Comparison of ENCODE assay signal across 24 mouse cellular contexts in the genomic region with DNA sequence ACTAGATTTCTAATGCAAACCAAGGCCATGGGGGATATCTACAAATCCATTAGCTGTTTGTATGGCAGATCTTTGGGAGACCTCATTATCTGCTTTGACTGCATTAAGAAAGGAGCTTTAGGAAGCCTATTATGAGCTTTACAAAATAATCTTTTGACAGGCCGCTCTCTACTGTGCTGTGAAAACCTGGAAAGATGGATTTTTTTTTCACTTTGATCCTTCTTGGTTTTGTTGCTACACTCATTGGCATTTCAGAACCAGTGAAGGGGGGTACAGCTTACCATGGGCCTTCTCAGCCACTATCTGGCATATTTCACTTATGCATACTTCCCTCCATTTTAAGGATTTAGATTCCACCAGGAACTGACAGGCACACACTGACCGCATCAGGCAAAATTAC.
DNase-seq lines count a peak whose midpoint lies in the region; ATAC-seq and TF ChIP-seq lines count a peak whose summit lies in the region.
"Had no signal": no experiment of that assay in that cellular context is flagged by ENCODE, and none has a peak within 500 bp of the region (broad histone marks: within the 10 kb centered on the region; RNA-seq: fewer than 3 reads in every experiment).

No protein-coding gene starts in this region.

- H3K27me3 ChIP-seq in forebrain, embryonic 11.5 days (ENCODE audit: control insufficient read depth, insufficient read depth, low read length): no peaks in the 10 kb centered on the region
- no peaks in the 10 kb centered on the region for H3K27me3 ChIP-seq in forebrain, embryonic 13.5 days
- no peaks in the 10 kb centered on the region for H3K27me3 ChIP-seq in midbrain, embryonic 11.5 days (ENCODE audit: control insufficient read depth, insufficient read depth, low read length)
- H3K27me3 ChIP-seq in midbrain, postnatal 0 days (ENCODE audit: insufficient read depth, low read length): no peaks in the 10 kb centered on the region
- H3K27me3 ChIP-seq in midbrain, embryonic 14.5 days (ENCODE audit: control insufficient read depth, insufficient read depth, low read length): no peaks in the 10 kb centered on the region
- no peaks in the 10 kb centered on the region for H3K27me3 ChIP-seq in midbrain, embryonic 16.5 days (ENCODE audit: control insufficient read depth, insufficient read depth, low read depth, low read length)
- H3K27me3 ChIP-seq: CH12.LX; embryonic facial prominence, embryonic 12.5 days; forebrain, embryonic 15.5 days; Patski had no signal

- 74% methylated on average over 2 of the region's 2 CpGs for WGBS in forebrain, embryonic 11.5 days
- 53% methylated on average over 2 of the region's 2 CpGs for WGBS in forebrain, embryonic 13.5 days
- 76% methylated on average over 2 of the region's 2 CpGs for WGBS in midbrain, embryonic 11.5 days
- WGBS in midbrain, postnatal 0 days: 59% methylated on average over 2 of the region's 2 CpGs
- 56% methylated on average over 2 of the region's 2 CpGs for WGBS in midbrain, embryonic 14.5 days
- WGBS in midbrain, embryonic 16.5 days: 50% methylated on average over 2 of the region's 2 CpGs

- H3K27ac ChIP-seq in forebrain, embryonic 11.5 days (ENCODE audit: low read depth, low read length): no peak overlapping the region
- H3K27ac ChIP-seq in forebrain, embryonic 13.5 days: no peak overlapping the region
- no peak overlapping the region for H3K27ac ChIP-seq in midbrain, embryonic 11.5 days (ENCODE audit: low read depth, low read length)
- H3K27ac ChIP-seq in midbrain, postnatal 0 days (ENCODE audit: low read depth, low read length): no peak overlapping the region
- H3K27ac ChIP-seq in midbrain, embryonic 14.5 days (replicated peaks; ENCODE audit: low read depth, low read length): no peak overlapping the region
- H3K27ac ChIP-seq in midbrain, embryonic 16.5 days (ENCODE audit: low read length): no peak overlapping the region
- H3K27ac ChIP-seq: embryonic facial prominence, embryonic 10.5 days; embryonic facial prominence, embryonic 12.5 days; forebrain, embryonic 15.5 days had no signal

- no peaks in the 10 kb centered on the region for H3K9me3 ChIP-seq in forebrain, embryonic 11.5 days (ENCODE audit: control insufficient read depth, low read length)
- no peaks in the 10 kb centered on the region for H3K9me3 ChIP-seq in forebrain, embryonic 13.5 days (replicated peaks)
- H3K9me3 ChIP-seq in midbrain, embryonic 11.5 days (ENCODE audit: control insufficient read depth, low read length): no peaks in the 10 kb centered on the region
- H3K9me3 ChIP-seq in midbrain, postnatal 0 days (ENCODE audit: low read length): no peaks in the 10 kb centered on the region
- no peaks in the 10 kb centered on the region for H3K9me3 ChIP-seq in midbrain, embryonic 14.5 days (ENCODE audit: control insufficient read depth, low read length)
- H3K9me3 ChIP-seq in midbrain, embryonic 16.5 days (replicated peaks; ENCODE audit: control insufficient read depth, low read length, poor library complexity, severe bottlenecking): no peaks in the 10 kb centered on the region
- H3K9me3 ChIP-seq: embryonic facial prominence, embryonic 10.5 days; embryonic facial prominence, embryonic 12.5 days; forebrain, embryonic 15.5 days; G1E had no signal

- peak; percentile 57 for ATAC-seq in forebrain, embryonic 11.5 days (replicated peaks; ENCODE audit: low FRiP score)
- no peak for ATAC-seq in forebrain, embryonic 13.5 days
- peak; percentile 27; the same call in 1 of the 2 replicates for ATAC-seq in midbrain, embryonic 11.5 days (ENCODE audit: low FRiP score)
- ATAC-seq in midbrain, postnatal 0 days (ENCODE audit: low FRiP score): no peak
- no peak for ATAC-seq in midbrain, embryonic 14.5 days (ENCODE audit: low FRiP score, low TSS enrichment)
- ATAC-seq in midbrain, embryonic 16.5 days: no peak; the same call in 1 of the 2 replicates
- ATAC-seq: activated CD4-positive, CD25-positive, alpha-beta regulatory T cell, adult 4 months; CD4-positive, CD25-positive, alpha-beta regulatory T cell, adult 4 months; forebrain, embryonic 15.5 days; forebrain, postnatal 0 days; Patski had no signal

- H3K36me3 ChIP-seq in forebrain, embryonic 11.5 days (ENCODE audit: control insufficient read depth, insufficient read depth, low read length): no peaks in the 10 kb centered on the region
- H3K36me3 ChIP-seq in forebrain, embryonic 13.5 days (ENCODE audit: poor library complexity, severe bottlenecking): no peaks in the 10 kb centered on the region
- H3K36me3 ChIP-seq in midbrain, embryonic 11.5 days (ENCODE audit: control insufficient read depth, insufficient read depth, low read length): no peaks in the 10 kb centered on the region
- H3K36me3 ChIP-seq in midbrain, postnatal 0 days (ENCODE audit: insufficient read depth, low read length): no peaks in the 10 kb centered on the region
- H3K36me3 ChIP-seq in midbrain, embryonic 14.5 days (ENCODE audit: control insufficient read depth, insufficient read depth, low read length): no peaks in the 10 kb centered on the region
- H3K36me3 ChIP-seq in midbrain, embryonic 16.5 days (ENCODE audit: control insufficient read depth, insufficient read depth, low read length): no peaks in the 10 kb centered on the region
- H3K36me3 ChIP-seq: embryonic facial prominence, embryonic 10.5 days; embryonic facial prominence, embryonic 12.5 days; forebrain, embryonic 15.5 days; G1E had no signal

- no peak overlapping the region for H3K4me2 ChIP-seq in forebrain, embryonic 11.5 days (ENCODE audit: low read depth, low read length, severe bottlenecking)
- no peak overlapping the region for H3K4me2 ChIP-seq in forebrain, embryonic 13.5 days
- H3K4me2 ChIP-seq in midbrain, embryonic 11.5 days: no peak overlapping the region
- H3K4me2 ChIP-seq in midbrain, postnatal 0 days (ENCODE audit: low read depth, low read length, poor library complexity, severe bottlenecking): no peak overlapping the region
- no peak overlapping the region for H3K4me2 ChIP-seq in midbrain, embryonic 14.5 days (ENCODE audit: low read length)
- H3K4me2 ChIP-seq in midbrain, embryonic 16.5 days (ENCODE audit: low read length): no peak overlapping the region
- H3K4me2 ChIP-seq: embryonic facial prominence, embryonic 12.5 days; forebrain, embryonic 15.5 days had no signal

- H3K9ac ChIP-seq in forebrain, embryonic 11.5 days (ENCODE audit: low read length): no peak overlapping the region
- no peak overlapping the region for H3K9ac ChIP-seq in forebrain, embryonic 13.5 days
- H3K9ac ChIP-seq in midbrain, embryonic 11.5 days (ENCODE audit: low read length): no peak overlapping the region
- no peak overlapping the region for H3K9ac ChIP-seq in midbrain, postnatal 0 days (replicated peaks; ENCODE audit: low read length, poor library complexity, severe bottlenecking)
- no peak overlapping the region for H3K9ac ChIP-seq in midbrain, embryonic 14.5 days (replicated peaks; ENCODE audit: low read length)
- H3K9ac ChIP-seq in midbrain, embryonic 16.5 days (ENCODE audit: low read depth, low read length): no peak overlapping the region
- H3K9ac ChIP-seq: embryonic facial prominence, embryonic 12.5 days; forebrain, embryonic 15.5 days; forebrain, postnatal 0 days had no signal

- no peak for TF ChIP-seq CTCF in midbrain, postnatal 0 days (IDR thresholded peaks at IDR 0.05)
- no peak for TF ChIP-seq CTCF in brain, embryonic 14.5 days (IDR thresholded peaks at IDR 0.05; ENCODE audit: borderline replicate concordance, extremely low read depth, insufficient read depth, insufficient read length)

- no peaks in the 10 kb centered on the region for H3K4me1 ChIP-seq in forebrain, embryonic 11.5 days (replicated peaks; ENCODE audit: control insufficient read depth, insufficient read depth, low read length)
- H3K4me1 ChIP-seq in forebrain, embryonic 13.5 days: no peaks in the 10 kb centered on the region
- H3K4me1 ChIP-seq in midbrain, embryonic 11.5 days (ENCODE audit: control insufficient read depth, insufficient read depth, low read length): no peaks in the 10 kb centered on the region
- no peaks in the 10 kb centered on the region for H3K4me1 ChIP-seq in midbrain, postnatal 0 days (ENCODE audit: insufficient read depth, low read length)
- H3K4me1 ChIP-seq in midbrain, embryonic 14.5 days (ENCODE audit: control insufficient read depth, insufficient read depth, low read length): no peaks in the 10 kb centered on the region
- H3K4me1 ChIP-seq in midbrain, embryonic 16.5 days (ENCODE audit: control insufficient read depth, insufficient read depth, low read length): no peaks in the 10 kb centered on the region
- H3K4me1 ChIP-seq: embryonic facial prominence, embryonic 10.5 days; embryonic facial prominence, embryonic 12.5 days; forebrain, embryonic 15.5 days had no signal

- no peak overlapping the region for H3K4me3 ChIP-seq in forebrain, embryonic 11.5 days (ENCODE audit: low read depth, low read length)
- H3K4me3 ChIP-seq in forebrain, embryonic 13.5 days: no peak overlapping the region
- H3K4me3 ChIP-seq in midbrain, embryonic 11.5 days (ENCODE audit: low read depth, low read length): no peak overlapping the region
- H3K4me3 ChIP-seq in midbrain, postnatal 0 days (ENCODE audit: low read depth, low read length): no peak overlapping the region
- no peak overlapping the region for H3K4me3 ChIP-seq in midbrain, embryonic 14.5 days (replicated peaks; ENCODE audit: low read depth, low read length)
- no peak overlapping the region for H3K4me3 ChIP-seq in midbrain, embryonic 16.5 days (ENCODE audit: low read depth, low read length)
- H3K4me3 ChIP-seq: embryonic facial prominence, embryonic 10.5 days; embryonic facial prominence, embryonic 12.5 days; forebrain, embryonic 15.5 days had no signal

- DNase-seq in forebrain, embryonic 11.5 days (ENCODE audit: low spot score): no peak
- no peak for DNase-seq in midbrain, embryonic 11.5 days (ENCODE audit: low spot score, missing footprints)
- DNase-seq in midbrain, postnatal 0 days (ENCODE audit: low spot score): no peak
- peak; percentile 2 for DNase-seq in midbrain, embryonic 14.5 days
- peak; percentile 23 for DNase-seq in brain, embryonic 14.5 days (ENCODE audit: low read depth)
- DNase-seq: adrenal gland, adult 8-10 months; adrenal gland, postnatal 25 days; B cell, adult 2 months; cerebellum, adult 11-12 months; cerebellum, adult 2 months; cerebellum, adult 9-10 months; cerebellum, postnatal 10 days; cerebellum, postnatal 25 days; forebrain, postnatal 0 days had no signal

- TF ChIP-seq POLR2A in brain, embryonic 14.5 days (IDR thresholded peaks at IDR 0.05; ENCODE audit: borderline replicate concordance, extremely low read depth, insufficient read depth, insufficient read length, poor library complexity, severe bottlenecking): no peak

Comparison
In these comparisons a context has a peak if more than half of its experiments do, and no peak if none do; other contexts are left out.
1. ATAC-seq: peak in forebrain, embryonic 11.5 days (single experiment) and midbrain, embryonic 11.5 days (single experiment); none in forebrain, embryonic 13.5 days (single experiment), midbrain, postnatal 0 days (single experiment), midbrain, embryonic 14.5 days (single experiment) and midbrain, embryonic 16.5 days (single experiment).
2. DNase-seq: peak in midbrain, embryonic 14.5 days (single experiment) and brain, embryonic 14.5 days (single experiment); none in forebrain, embryonic 11.5 days (single experiment), midbrain, embryonic 11.5 days (single experiment) and midbrain, postnatal 0 days (single experiment).